Mouse (Mus musculus): ENCODE results near the gene Tmem14c.

DNA sequence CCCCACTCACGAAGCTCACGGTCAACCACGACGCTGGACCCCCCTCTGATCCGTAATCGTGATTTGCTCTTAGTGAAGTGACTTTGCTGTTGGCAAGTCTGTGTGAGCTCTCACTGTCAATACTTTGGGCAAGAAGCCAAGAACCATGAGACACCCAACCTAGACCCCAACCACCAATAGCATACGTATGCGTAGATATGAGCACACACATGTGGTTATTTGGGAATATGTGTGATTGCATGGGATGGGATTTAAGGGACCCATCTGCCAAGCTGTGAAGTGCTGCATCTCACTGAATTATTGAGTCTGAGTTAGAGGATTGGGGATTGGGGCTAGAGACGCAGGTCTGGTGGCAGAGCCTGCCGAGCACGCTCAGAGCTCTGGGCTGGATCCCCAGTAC lies 55.5 kb downstream of the Tmem14c start:
- TF ChIP-seq CTCF (IDR thresholded peaks at IDR 0.05; ENCODE audit: extremely low read depth, insufficient read length, insufficient replicate concordance, low read depth, low read length) = no peak
- TF ChIP-seq POLR2A (IDR thresholded peaks at IDR 0.05; ENCODE audit: low read depth, low read length) = no peak

All from small intestine, adult 2 months (tissue).